Mouse (Mus musculus): ENCODE measurements around the gene Lama2.
A peak's percentile ranks its signal among the peaks of the same experiment; 100 is the strongest.

Lama2 gene

GRCm38 (mm10) chr10:27384636-27385035 lies 234.9 kb downstream of the Lama2 start:
- DNase-seq (ENCODE audit: low spot score), result no peak

- DNase-seq (ENCODE audit: low spot score), result no peak
Observed at GRCm38 (mm10) chr10:27382887-27383609, 236.5 kb downstream of the Lama2 start.

GRCm38 (mm10) chr10:27378286-27378685 lies 241.3 kb downstream of the Lama2 start:
- DNase-seq (ENCODE audit: low spot score), result no peak

- DNase-seq (ENCODE audit: low spot score), result peak; percentile 45
Observed at GRCm38 (mm10) chr10:27344278-27344677, 275.3 kb downstream of the Lama2 start.

- DNase-seq (ENCODE audit: low spot score), result no peak
Observed at GRCm38 (mm10) chr10:27322410-27322990, 297.1 kb downstream of the Lama2 start.

- peak; percentile 7 for DNase-seq (ENCODE audit: low spot score)
Observed at GRCm38 (mm10) chr10:27307444-27307843, 312.1 kb downstream of the Lama2 start.

- no peak for DNase-seq (ENCODE audit: low spot score)
Observed at GRCm38 (mm10) chr10:27305301-27305700, 314.3 kb downstream of the Lama2 start.

- peak; percentile 71 for DNase-seq (ENCODE audit: low spot score)
Observed at GRCm38 (mm10) chr10:27285098-27285860, 334.3 kb downstream of the Lama2 start.

- DNase-seq (ENCODE audit: low spot score), result no peak
Observed at GRCm38 (mm10) chr10:27267432-27267831, 352.1 kb downstream of the Lama2 start.

- DNase-seq (ENCODE audit: low spot score), result no peak
Observed at GRCm38 (mm10) chr10:27265812-27266211, 353.7 kb downstream of the Lama2 start.

- DNase-seq (ENCODE audit: low spot score), result no peak
Observed at GRCm38 (mm10) chr10:27264713-27265112, 354.8 kb downstream of the Lama2 start.

- DNase-seq (ENCODE audit: low spot score), result no peak
Observed at GRCm38 (mm10) chr10:27249741-27250140, 369.8 kb downstream of the Lama2 start.

- no peak for DNase-seq (ENCODE audit: low spot score)
Observed at GRCm38 (mm10) chr10:27234755-27235154, 384.8 kb downstream of the Lama2 start.

- DNase-seq (ENCODE audit: low spot score), result no peak
Observed at GRCm38 (mm10) chr10:27233577-27233976, 386.0 kb downstream of the Lama2 start.

- no peak for DNase-seq (ENCODE audit: low spot score)
Observed at GRCm38 (mm10) chr10:27223815-27224375, 395.7 kb downstream of the Lama2 start.

- DNase-seq (ENCODE audit: low spot score), result no peak
Observed at GRCm38 (mm10) chr10:27222639-27223315, 396.8 kb downstream of the Lama2 start.

- DNase-seq (ENCODE audit: low spot score), result no peak
Observed at GRCm38 (mm10) chr10:27219698-27220097, 399.9 kb downstream of the Lama2 start.

GRCm38 (mm10) chr10:27207320-27207719 lies 412.2 kb downstream of the Lama2 start:
- no peak for DNase-seq (ENCODE audit: low spot score)

GRCm38 (mm10) chr10:27198443-27198842 lies 421.1 kb downstream of the Lama2 start:
- no peak for DNase-seq (ENCODE audit: low spot score)

GRCm38 (mm10) chr10:27193986-27194908 lies 425.3 kb downstream of the Lama2 start:
- DNase-seq (ENCODE audit: low spot score), result peak; percentile 19

Measured in embryo, embryonic 10.5 days (tissue).